Mouse (Mus musculus) E14TG2a.4 (cell line): ENCODE measurements around the gene Caskin1.

Experiments used
- H3K27me3 ChIP-seq: 2 replicates; pipeline ENCODE4 v1.6.1; 2014; ENCODE audit warnings: low read length, control low read depth; ENCODE audit not compliant: insufficient read depth
- H3K36me3 ChIP-seq: 2 replicates; pipeline ENCODE4 v1.6.1; 2014; ENCODE audit warnings: low read length, control low read depth; ENCODE audit not compliant: insufficient read depth
- H3K4me1 ChIP-seq: replicated peaks from 2 replicates; pipeline ENCODE4 v1.6.1; 2014; ENCODE audit warnings: low read depth, low read length, control low read depth
- H3K4me3 ChIP-seq: replicated peaks from 2 replicates; pipeline ENCODE4 v1.5.1; 2014; ENCODE audit warnings: mild to moderate bottlenecking, low read length
- H3K9me3 ChIP-seq: 2 replicates; pipeline ENCODE4 v1.6.1; 2014; ENCODE audit warnings: low read length, control low read depth
- CTCF ChIP-seq: conservative IDR thresholded peaks from 2 replicates; pipeline ENCODE4 v1.5.1; 2014; ENCODE audit warnings: low read length
- NANOG ChIP-seq: IDR thresholded peaks from 2 replicates; pipeline ENCODE4 v1.6.1; 2014; ENCODE audit warnings: borderline replicate concordance, low read length, mixed read lengths
- POU5F1 ChIP-seq: IDR thresholded peaks from 2 replicates; pipeline ENCODE4 v1.6.1; 2014; ENCODE audit warnings: low read length, borderline replicate concordance

The Caskin1 gene

DNA sequence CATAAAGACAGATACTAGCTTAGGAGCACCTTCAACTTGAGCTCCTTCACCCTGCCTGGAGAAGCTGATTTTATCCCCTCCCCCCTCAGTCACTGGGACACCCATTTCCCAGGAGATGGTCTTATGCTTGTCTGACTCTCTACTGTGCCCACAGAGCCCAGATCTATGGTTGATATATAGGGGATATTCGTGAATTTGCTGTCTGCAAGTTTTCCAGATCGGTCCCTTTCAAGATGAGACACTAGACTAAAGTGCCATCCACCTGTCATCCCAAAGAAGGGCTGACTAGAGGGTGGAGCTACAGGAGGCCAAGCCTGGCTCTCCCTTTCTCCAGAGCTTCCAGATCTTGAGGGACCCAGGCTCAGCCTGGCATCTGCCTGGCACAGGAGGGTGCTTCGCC lies 42.7 kb downstream of the Caskin1 start:
- 0 out of 2 replicates have a peak overlapping the region, but pooled peaks have one; percentile 3 for H3K4me3 ChIP-seq
- TF ChIP-seq POU5F1 (no peak), CTCF (no peak), NANOG (no peak)
- no peaks in the 10 kb centered on the region for H3K9me3 ChIP-seq
- H3K4me1 ChIP-seq, result peaks cover 57% of the 10 kb centered on the region
- no peaks in the 10 kb centered on the region for H3K27me3 ChIP-seq
- H3K36me3 ChIP-seq, result peaks cover 42% of the 10 kb centered on the region

DNA sequence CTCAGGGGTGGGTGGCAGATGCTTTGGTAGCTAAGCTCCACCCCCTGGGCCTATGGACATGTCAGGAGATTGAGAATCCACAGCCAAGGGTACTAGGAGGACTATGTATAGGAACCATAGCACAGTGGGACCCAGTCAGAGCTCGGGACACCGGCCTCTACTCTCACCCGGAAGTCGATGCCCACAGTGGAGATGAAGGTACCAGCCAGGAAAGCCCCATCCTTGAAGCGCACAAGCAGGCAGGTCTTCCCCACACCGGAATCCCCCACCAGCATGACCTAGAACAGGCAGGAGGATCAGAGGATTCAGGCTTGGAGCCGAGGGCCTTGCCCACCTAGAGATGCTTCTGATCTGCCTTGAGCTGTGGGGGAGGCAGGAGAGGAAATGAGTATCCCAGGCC lies 43.6 kb downstream of the Caskin1 start:
- H3K4me3 ChIP-seq, result no peak overlapping the region
- peaks cover 48% of the 10 kb centered on the region for H3K4me1 ChIP-seq
- TF ChIP-seq POU5F1 (no peak), NANOG (no peak), CTCF (no peak)
- H3K27me3 ChIP-seq, result no peaks in the 10 kb centered on the region; the same call in 1 of the 2 replicates
- H3K9me3 ChIP-seq, result no peaks in the 10 kb centered on the region
- peaks cover 35% of the 10 kb centered on the region for H3K36me3 ChIP-seq

DNA sequence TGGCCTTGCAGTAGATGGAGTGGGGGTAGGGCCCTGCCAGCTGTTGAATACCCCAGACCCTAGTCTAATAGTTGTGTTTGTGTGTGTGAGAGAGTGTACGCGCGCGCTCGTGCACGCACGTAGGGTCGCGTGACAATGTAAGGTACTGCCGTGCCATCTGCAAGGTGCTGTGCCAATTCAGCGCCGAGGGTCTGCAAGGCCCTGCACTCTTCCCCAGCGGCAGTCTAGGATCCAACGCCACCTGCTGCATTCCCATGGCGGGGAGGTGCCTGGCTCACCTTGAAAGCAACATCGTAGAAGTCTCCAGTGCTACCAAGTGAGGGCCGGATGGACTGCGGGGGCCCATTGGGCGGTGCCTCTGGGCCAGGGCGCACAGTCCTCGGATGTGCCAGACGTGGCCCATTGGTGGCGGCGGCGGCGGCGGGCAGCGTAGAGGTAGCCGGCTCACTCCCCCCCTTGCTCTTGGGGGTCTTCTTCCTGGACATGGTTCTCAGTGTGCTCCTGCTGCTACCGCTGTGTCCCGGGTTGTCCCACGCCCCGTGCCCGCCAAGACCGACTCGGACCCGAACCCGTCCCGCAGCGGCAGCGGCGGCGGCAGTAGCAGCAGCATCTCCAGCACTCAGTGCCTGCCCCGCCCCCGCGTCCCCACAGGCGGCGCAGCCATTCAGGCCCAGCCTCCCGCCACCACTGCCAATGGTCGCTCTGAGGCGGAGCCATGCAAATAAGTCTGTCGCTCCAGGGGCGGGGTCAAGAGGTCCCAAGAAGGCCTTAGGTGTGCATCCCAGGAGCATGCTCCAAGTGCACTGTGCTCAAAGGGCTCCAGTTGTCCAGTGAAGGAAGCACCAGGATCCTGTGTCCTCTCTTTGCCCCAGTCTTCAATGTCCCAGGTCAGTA lies 44.9 kb downstream of the Caskin1 start:
- Histone ChIP-seq H3K27me3 (no peaks in the 10 kb centered on the region; the same call in 1 of the 2 replicates), H3K36me3 (peaks cover 35% of the 10 kb centered on the region), H3K4me3 (peak overlapping the region; percentile 86), H3K4me1 (peaks cover 47% of the 10 kb centered on the region), H3K9me3 (no peaks in the 10 kb centered on the region)
- TF ChIP-seq POU5F1, result no peak
- TF ChIP-seq NANOG, result no peak
- TF ChIP-seq CTCF, result no peak

DNA sequence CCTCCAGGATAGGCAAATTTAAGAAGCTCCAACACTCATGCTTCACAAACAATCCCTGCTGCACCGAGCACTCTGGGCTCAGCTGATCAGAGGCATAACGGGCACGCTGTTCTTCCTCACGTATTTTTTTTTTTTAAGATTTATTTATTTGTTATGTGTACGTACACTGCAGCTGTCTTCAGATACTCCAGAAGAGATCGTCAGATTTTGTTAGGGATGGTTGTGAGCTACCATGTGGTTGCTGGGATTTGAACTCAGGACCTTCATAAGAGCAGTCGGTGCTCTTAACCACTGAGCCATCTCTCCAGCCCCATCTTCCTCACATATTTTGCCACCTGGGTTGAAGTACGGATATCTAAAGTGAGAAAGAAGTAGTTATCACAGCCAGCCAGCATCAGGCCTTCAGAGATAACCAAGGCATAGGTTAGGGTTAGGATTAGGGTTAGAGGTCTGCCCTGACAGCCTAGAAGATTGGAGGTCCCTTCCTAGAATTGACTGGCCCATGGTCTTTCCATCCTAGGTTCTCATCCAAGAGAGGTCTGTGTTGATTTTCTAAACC lies 45.8 kb downstream of the Caskin1 start, which contains the start of gene Rab26:
Gene Rab26, minus strand, starts transcription at position 51 of the 559 bp plus-strand sequence.
- TF ChIP-seq POU5F1 (no peak), CTCF (no peak), NANOG (no peak)
- H3K36me3 ChIP-seq, result peaks cover 27% of the 10 kb centered on the region
- no peaks in the 10 kb centered on the region; the same call in 1 of the 2 replicates for H3K27me3 ChIP-seq
- no peaks in the 10 kb centered on the region for H3K9me3 ChIP-seq
- peaks cover 47% of the 10 kb centered on the region for H3K4me1 ChIP-seq
- peak within 1 kb of the TSS; percentile 86 for H3K4me3 ChIP-seq

DNA sequence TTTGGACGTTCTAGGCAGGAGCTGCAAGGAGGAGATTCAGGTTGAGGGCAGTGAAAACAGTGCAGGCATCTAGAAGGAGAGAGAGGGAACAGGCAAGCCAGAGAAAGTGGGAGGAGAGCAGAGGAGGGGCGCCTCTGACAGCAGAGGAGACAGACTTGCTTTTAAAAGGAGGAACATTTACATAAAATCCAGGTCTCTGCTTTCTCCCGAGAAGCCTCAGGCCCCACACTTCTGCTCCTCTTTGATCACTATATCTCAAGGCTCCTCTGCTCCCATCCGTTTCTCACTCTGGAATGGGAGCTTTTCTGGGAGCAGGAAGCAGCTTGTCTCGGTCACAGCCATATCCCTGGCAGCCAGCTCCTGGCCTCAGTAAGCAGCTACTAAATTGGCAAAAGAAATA lies 46.9 kb downstream of the Caskin1 start:
- H3K9me3 ChIP-seq, result no peaks in the 10 kb centered on the region
- TF ChIP-seq NANOG, result no peak
- TF ChIP-seq POU5F1, result no peak
- no peak for TF ChIP-seq CTCF
- no peaks in the 10 kb centered on the region; the same call in 1 of the 2 replicates for H3K27me3 ChIP-seq
- peaks cover 36% of the 10 kb centered on the region for H3K4me1 ChIP-seq
- H3K4me3 ChIP-seq, result no peak overlapping the region
- H3K36me3 ChIP-seq, result peaks cover 16% of the 10 kb centered on the region

DNA sequence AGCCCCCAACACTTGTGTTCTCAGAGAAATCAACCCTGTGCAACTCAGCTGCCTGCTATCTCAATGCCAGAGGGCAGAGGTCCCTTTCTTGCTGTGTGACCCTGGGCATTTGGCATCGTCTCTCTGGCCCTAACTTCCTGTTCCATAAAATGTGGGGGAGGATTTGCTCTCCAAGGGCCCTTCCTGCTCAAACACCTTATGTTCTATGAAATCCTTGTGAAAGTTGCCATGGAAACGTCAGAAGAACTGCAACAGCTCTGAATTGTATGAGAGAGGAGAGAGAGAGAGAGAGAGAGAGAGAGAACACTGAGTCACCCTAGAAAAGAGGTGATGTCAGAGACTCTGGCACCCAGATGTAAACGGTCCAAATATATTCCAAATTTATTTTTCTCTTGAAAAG lies 49.1 kb downstream of the Caskin1 start:
- H3K9me3 ChIP-seq, result no peaks in the 10 kb centered on the region
- H3K4me1 ChIP-seq, result peaks cover 14% of the 10 kb centered on the region
- TF ChIP-seq POU5F1, result no peak
- no peak overlapping the region for H3K4me3 ChIP-seq
- H3K36me3 ChIP-seq, result no peaks in the 10 kb centered on the region
- no peaks in the 10 kb centered on the region; the same call in 1 of the 2 replicates for H3K27me3 ChIP-seq

DNA sequence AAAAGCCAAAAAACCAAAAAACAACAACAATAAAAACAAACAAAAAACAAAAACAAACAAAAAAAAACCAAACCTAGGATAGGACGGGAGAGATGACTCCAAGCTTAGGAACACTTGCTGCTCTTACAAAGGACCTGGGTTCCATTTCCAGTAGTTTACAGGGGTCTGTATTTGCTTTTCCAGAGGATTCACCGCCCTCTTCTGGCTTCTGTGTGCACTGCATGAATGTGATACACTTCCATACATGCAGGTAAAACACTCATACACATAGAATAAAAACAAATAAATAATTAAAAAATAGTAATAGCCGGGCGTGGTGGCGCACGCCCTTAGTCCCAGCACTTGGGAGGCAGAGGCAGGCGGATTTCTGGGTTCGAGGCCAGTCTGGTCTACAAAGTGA lies 50.5 kb downstream of the Caskin1 start:
- TF ChIP-seq CTCF (peak; percentile 66), POU5F1 (no peak)

DNA sequence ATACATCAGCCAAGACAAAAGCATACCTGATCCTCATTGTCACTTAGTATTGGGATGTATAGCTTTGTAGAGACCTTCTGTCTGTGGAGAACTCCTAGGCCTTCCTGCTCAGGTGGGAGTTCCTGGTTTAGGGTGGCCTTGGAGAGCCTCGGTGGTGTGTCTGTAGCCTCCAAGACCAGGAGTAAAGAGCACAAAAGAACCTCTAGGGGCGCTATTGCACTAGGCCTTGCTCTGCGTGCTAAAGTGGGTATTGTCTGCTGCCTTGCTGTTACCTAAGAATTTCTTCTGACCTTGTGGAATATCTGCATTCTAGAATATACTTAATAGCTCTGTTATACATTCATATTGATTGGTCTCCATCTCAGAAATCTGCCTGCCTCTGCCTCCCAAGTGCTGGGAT lies 52.0 kb downstream of the Caskin1 start:
- Histone ChIP-seq H3K27me3 (peaks cover 4% of the 10 kb centered on the region; the same call in 1 of the 2 replicates), H3K36me3 (no peaks in the 10 kb centered on the region), H3K4me3 (no peak overlapping the region), H3K4me1 (peaks cover 4% of the 10 kb centered on the region), H3K9me3 (no peaks in the 10 kb centered on the region)
- TF ChIP-seq NANOG (no peak), CTCF (no peak), POU5F1 (no peak)

More for the DNA sequence above, 50.5 kb downstream of the Caskin1 start:
- Histone ChIP-seq H3K4me1 (peaks cover 4% of the 10 kb centered on the region), H3K9me3 (no peaks in the 10 kb centered on the region), H3K36me3 (no peaks in the 10 kb centered on the region), H3K4me3 (no peak overlapping the region), H3K27me3 (no peaks in the 10 kb centered on the region; the same call in 1 of the 2 replicates)
